Mouse (Mus musculus): ENCODE data around the gene BC052040. TPM values are rescaled to one million over a fixed set of nuclear protein-coding genes. Genes with fewer than 3 reads are reported as not detected.

Gene BC052040
- polyA plus RNA-seq, 1 experiment, result 8.5 TPM

DNA sequence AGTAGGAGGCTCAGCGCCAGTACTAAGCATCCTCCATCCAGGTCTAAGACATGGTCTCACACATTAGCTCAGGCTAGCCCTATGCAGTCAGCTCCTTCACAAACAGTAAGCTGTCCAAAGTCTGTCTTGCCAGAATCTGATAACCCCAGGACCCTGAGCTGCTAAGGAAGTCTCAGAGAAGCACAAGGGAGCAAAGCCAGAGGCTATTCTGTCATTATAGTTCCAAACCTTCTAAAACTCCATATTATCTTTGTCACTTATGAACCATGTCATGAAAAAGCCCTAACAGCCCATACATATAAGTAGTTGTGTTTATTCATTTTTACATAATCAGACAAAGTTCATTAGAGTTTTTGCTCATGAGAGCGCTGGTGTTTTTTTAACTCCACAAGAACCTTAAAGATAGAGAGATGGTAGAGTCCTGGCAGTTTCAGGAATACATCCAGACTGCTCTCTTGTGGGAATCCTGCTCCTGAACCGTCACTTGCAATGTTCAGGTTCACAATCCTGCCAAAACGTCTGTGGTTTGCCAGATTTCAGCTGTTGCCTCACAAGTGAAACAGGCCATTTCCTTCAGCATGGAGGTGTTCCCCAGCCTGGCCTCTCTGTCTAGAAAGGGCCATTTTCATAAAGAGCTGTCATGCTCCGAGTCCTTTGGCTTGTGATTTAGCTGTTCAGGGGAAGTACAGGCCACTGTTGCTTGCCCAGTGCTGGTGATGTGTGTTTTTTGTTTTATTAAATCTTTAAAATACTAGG, 192.8 kb downstream of the BC052040 start:
- TF ChIP-seq POLR2A (IDR thresholded peaks at IDR 0.05; ENCODE audit: low read depth, low read length) (no peak), CTCF (IDR thresholded peaks at IDR 0.05; ENCODE audit: borderline replicate concordance, insufficient read depth, low read length) (no peak)
- Histone ChIP-seq H3K27ac (ENCODE audit: insufficient read depth, low read length) (peak overlapping the region; percentile 65; the same call in 1 of the 2 replicates), H3K4me3 (ENCODE audit: insufficient read depth, low read length) (no peak overlapping the region), H3K4me1 (ENCODE audit: control insufficient read depth, insufficient read depth, low read length) (peaks cover 20% of the 10 kb centered on the region)

DNA sequence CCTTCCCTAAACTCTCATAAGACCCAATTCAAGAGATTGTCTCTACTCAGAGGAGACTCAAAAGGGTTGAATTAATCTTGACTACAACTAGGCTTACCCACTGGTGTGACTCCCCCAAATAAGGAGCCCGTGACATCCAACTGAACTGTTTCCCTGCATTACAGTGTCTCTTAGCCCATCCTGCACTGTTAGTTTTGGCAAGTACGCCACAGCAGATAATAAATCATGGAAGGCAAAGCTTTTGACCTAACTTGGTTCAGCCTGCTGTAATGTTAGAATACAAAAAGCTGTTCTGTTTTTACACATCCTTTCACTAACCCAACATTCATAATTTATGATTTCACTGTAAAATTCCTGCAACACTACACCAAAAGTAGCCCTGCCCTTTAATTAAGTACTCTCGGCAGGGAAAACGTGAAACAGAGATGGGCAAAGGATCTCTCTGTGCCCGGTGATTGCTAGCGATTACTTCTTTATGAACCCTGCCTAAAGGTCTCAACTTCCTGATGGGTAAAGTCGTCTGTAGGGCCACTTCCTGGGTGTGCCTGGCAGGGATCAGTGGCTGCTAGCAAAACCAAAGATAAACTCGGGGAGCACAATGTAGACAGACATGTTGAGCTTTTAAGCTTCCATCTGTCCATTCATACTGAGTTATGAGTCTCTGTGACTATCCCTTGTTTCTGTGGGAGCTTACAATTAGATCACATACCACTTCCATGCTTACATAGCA, 194.1 kb downstream of the BC052040 start:
- peak overlapping the region; percentile 65 for H3K27ac ChIP-seq (ENCODE audit: insufficient read depth, low read length)
- TF ChIP-seq POLR2A (IDR thresholded peaks at IDR 0.05; ENCODE audit: low read depth, low read length), result no peak
- no peak for TF ChIP-seq CTCF (IDR thresholded peaks at IDR 0.05; ENCODE audit: borderline replicate concordance, insufficient read depth, low read length)

GRCm38 (mm10) chr2:115776924-115777860, 195.7 kb downstream of the BC052040 start:
- H3K27ac ChIP-seq (ENCODE audit: insufficient read depth, low read length), result 0 out of 2 replicates have a peak overlapping the region, but pooled peaks have one; percentile 65
- TF ChIP-seq POLR2A (IDR thresholded peaks at IDR 0.05; ENCODE audit: low read depth, low read length) (no peak), CTCF (IDR thresholded peaks at IDR 0.05; ENCODE audit: borderline replicate concordance, insufficient read depth, low read length) (no peak)
- H3K4me3 ChIP-seq (ENCODE audit: insufficient read depth, low read length), result no peak overlapping the region
- H3K4me1 ChIP-seq (ENCODE audit: control insufficient read depth, insufficient read depth, low read length), result peaks cover 31% of the 10 kb centered on the region

More for the DNA sequence above, 194.1 kb downstream of the BC052040 start:
- H3K4me3 ChIP-seq (ENCODE audit: insufficient read depth, low read length), result no peak overlapping the region
- H3K4me1 ChIP-seq (ENCODE audit: control insufficient read depth, insufficient read depth, low read length), result peaks cover 27% of the 10 kb centered on the region

DNA sequence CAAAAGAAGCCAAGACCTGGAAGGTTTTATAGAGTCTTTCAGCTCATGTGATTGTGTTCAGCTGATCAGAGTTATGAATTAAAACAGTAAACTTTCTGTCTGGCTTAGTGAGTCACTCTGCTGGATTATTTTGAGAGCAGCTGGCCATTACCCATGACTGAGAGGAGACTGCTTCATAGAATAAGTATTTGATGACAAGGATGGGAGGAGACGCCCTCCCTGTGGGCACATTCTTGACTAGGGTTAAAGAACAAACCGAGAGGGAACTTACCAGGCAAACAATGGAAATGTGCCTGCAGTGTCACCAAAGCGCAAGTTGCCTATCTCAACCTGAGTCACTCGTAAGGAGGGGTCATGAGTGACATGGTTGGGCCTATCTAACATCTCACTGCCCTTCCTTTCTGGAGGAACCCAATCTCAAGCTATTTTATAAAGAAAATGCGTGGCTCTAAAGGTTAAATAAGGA, 199.1 kb downstream of the BC052040 start:
- no peak overlapping the region for H3K4me3 ChIP-seq (ENCODE audit: insufficient read depth, low read length)
- TF ChIP-seq CTCF (IDR thresholded peaks at IDR 0.05; ENCODE audit: borderline replicate concordance, insufficient read depth, low read length) (no peak), POLR2A (IDR thresholded peaks at IDR 0.05; ENCODE audit: low read depth, low read length) (no peak)

GRCm38 (mm10) chr2:115785687-115786086, 204.2 kb downstream of the BC052040 start:
- Histone ChIP-seq H3K27ac (ENCODE audit: insufficient read depth, low read length) (no peak overlapping the region), H3K4me1 (ENCODE audit: control insufficient read depth, insufficient read depth, low read length) (peaks cover 3% of the 10 kb centered on the region), H3K4me3 (ENCODE audit: insufficient read depth, low read length) (no peak overlapping the region)
- TF ChIP-seq POLR2A (IDR thresholded peaks at IDR 0.05; ENCODE audit: low read depth, low read length), result no peak
- TF ChIP-seq CTCF (IDR thresholded peaks at IDR 0.05; ENCODE audit: borderline replicate concordance, insufficient read depth, low read length), result no peak

More for the DNA sequence above, 199.1 kb downstream of the BC052040 start:
- peak overlapping the region; percentile 94 for H3K27ac ChIP-seq (ENCODE audit: insufficient read depth, low read length)
- H3K4me1 ChIP-seq (ENCODE audit: control insufficient read depth, insufficient read depth, low read length), result peaks cover 23% of the 10 kb centered on the region

GRCm38 (mm10) chr2:115798839-115799238, 217.3 kb downstream of the BC052040 start:
- Histone ChIP-seq H3K27ac (ENCODE audit: insufficient read depth, low read length) (no peak overlapping the region), H3K4me1 (ENCODE audit: control insufficient read depth, insufficient read depth, low read length) (no peaks in the 10 kb centered on the region), H3K4me3 (ENCODE audit: insufficient read depth, low read length) (no peak overlapping the region)
- TF ChIP-seq POLR2A (IDR thresholded peaks at IDR 0.05; ENCODE audit: low read depth, low read length), result no peak
- TF ChIP-seq CTCF (IDR thresholded peaks at IDR 0.05; ENCODE audit: borderline replicate concordance, insufficient read depth, low read length), result no peak

DNA sequence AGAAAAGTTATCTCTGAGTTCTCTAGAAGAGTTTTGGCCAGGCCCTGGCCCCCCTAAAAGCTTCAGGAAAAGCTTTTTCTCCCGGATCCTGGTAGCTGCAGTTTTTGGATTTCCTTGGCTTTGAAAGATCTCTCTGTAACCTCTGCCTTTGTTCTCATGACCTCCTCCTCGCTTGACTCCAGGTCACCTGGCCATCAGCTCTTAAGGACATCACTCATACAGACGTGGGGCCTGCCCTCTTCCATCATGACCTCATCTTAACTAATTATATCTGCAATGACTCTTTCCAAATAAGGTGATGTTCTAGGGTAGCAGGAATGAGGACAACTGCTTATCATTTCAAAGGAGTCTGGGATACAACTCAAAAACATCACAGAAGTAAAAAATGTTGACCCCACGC, 226.9 kb downstream of the BC052040 start:
- no peak overlapping the region for H3K27ac ChIP-seq (ENCODE audit: insufficient read depth, low read length)
- H3K4me1 ChIP-seq (ENCODE audit: control insufficient read depth, insufficient read depth, low read length), result no peaks in the 10 kb centered on the region
- TF ChIP-seq CTCF (IDR thresholded peaks at IDR 0.05; ENCODE audit: borderline replicate concordance, insufficient read depth, low read length), result no peak
- no peak for TF ChIP-seq POLR2A (IDR thresholded peaks at IDR 0.05; ENCODE audit: low read depth, low read length)
- H3K4me3 ChIP-seq (ENCODE audit: insufficient read depth, low read length), result no peak overlapping the region

DNA sequence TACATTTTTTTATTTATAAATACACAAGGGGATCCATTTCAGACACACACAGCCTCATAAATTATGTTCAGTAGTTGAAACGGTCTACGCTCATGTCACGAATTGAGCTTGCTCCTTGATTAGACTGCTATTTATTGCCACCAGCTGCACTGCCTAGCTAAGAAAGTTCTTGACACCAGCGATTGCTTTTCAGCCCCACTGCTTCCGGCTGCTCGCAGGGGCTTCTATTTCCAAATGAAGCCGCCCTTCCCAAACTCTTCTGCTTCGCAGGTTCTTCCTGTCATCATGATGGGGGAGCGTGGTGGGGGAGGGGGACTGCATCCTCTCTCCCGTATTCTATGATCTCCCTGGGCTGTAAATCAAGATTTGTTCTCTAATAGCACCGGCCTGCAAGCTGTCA, 231.8 kb downstream of the BC052040 start:
- no peak overlapping the region for H3K4me3 ChIP-seq (ENCODE audit: insufficient read depth, low read length)
- H3K27ac ChIP-seq (ENCODE audit: insufficient read depth, low read length), result no peak overlapping the region
- H3K4me1 ChIP-seq (ENCODE audit: control insufficient read depth, insufficient read depth, low read length), result no peaks in the 10 kb centered on the region
- TF ChIP-seq POLR2A (IDR thresholded peaks at IDR 0.05; ENCODE audit: low read depth, low read length) (no peak), CTCF (IDR thresholded peaks at IDR 0.05; ENCODE audit: borderline replicate concordance, insufficient read depth, low read length) (no peak)

DNA sequence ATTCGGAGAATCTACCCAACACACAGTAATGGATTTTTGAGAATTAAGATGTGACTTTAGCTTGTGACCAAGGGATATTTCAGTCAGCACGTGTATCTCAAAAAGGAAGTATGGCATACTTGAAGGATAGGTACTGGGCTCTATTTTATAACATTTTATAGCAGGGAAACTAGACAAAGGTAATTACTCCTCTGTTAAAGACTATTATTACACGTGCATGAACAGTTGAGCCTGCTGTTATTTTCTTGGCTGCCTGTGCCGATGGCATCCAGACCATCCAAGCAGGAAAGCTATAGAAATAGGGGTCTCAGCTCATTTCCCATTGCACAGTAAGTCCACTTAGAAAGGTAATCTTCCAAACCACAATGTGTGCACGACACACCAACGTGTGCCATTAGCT, 232.2 kb downstream of the BC052040 start:
- Histone ChIP-seq H3K4me3 (ENCODE audit: insufficient read depth, low read length) (no peak overlapping the region), H3K27ac (ENCODE audit: insufficient read depth, low read length) (no peak overlapping the region), H3K4me1 (ENCODE audit: control insufficient read depth, insufficient read depth, low read length) (no peaks in the 10 kb centered on the region)
- TF ChIP-seq CTCF (IDR thresholded peaks at IDR 0.05; ENCODE audit: borderline replicate concordance, insufficient read depth, low read length), result no peak
- TF ChIP-seq POLR2A (IDR thresholded peaks at IDR 0.05; ENCODE audit: low read depth, low read length), result no peak

All from embryonic fibroblast, embryonic 13.5 days (primary cell).